Mouse (Mus musculus) kidney, postnatal 14 days (tissue): Measurements from ENCODE around the gene Cnot11.

Experiments used
- DNase-seq: peaks from one replicate; pipeline ENCODE4 v3.0.0; 2022; ENCODE audit warnings: mixed read lengths

Cnot11 gene

DNA sequence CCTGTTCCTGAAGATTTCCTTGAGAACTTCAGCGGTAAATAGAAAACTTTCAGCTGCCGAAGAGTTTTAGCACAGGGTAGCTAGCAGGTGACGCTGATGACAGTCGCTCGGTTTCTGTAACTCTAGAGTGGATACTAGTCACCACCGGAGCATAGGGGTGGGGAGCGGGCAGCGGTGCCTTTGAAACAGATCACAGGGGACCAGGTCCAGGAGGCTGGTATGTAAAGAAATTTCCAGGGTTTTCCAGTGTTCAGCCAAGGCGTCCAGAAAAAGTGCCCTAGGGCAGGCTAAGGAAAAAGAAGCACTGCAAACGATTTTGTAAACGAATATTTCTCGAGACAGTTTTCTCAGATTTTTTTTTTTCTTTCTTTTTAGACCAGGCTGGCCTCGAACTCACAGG, at the start of gene Cnot11:
Gene Cnot11 (plus strand): TSS at position 162 of the 400 bp plus-strand sequence.
- peak; percentile 15 for DNase-seq

DNA sequence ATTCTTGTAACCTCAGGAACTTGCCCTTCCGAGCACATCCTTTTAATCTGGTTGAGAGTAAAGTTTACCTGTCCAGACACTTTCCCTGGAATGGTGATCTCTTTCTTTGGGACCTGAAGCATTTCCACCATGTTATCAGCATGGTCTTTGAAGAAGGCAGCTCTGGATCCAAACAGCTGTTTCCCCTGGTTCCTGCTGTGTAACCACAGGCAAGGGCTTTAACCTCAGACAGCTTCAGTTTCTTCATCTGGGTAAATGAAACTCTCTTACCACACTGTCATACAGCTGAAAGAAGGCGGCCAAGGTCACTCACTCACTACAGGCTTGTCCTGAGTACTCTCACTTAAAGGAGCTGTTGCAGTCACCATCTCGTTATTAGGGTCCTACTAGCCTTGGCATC, 47.4 kb upstream of the Cnot11 start:
- no peak for DNase-seq

DNA sequence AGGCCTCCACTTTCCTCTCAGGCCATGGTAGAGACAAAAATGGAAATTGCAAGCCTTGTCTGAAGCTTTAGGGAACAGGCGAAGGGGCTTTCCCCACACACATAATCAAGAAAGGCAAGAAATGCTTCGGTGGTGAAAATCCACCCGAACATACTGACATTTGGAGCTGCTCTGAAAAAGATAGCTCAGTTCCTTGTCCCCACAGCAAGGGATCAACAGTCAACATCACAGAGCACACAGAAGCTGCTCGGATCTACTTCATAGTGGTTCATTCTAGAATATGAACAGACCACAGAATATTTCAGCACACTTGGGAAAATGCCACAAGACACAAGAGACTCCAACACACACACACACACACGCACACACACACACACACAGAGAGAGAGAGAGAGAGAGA, 41.6 kb upstream of the Cnot11 start:
- no peak for DNase-seq

DNA sequence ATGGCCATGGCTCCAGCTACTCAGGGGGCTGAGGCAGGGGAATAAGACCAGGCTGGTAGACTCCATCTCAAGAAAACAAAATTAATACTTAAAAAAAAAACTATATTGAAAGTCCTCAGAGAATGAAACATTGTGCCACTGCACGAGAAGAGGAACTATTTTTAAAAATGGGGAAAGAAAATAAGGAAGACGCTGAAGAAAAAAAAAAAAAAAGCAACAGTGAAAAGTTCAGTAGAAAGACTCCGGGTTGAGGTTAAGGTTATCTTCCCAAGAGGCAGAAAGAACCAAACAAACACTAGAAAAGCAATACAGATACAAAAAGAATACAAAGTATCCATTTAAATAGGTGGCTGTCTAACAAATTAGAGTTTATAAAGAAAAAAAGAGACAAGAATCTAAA, 41.1 kb upstream of the Cnot11 start:
- DNase-seq, result no peak

DNA sequence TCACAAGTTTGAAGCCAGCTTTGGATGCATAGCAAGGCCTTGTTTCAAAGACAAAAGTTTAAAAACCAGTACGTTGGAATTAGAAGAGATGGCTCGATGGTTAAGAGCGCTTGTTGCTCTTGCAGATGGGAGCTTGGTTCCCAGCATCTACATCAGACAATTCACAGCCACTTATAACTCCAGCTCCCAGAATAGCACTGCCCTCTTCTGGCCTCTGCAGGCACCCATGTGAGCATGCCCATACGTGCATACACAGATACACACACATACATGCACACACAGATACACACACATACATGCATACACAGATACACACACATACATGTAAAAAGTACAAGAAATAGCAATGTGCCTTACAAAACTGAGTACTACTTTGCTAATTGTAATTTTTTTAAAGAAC, 37.8 kb upstream of the Cnot11 start:
- no peak for DNase-seq

DNA sequence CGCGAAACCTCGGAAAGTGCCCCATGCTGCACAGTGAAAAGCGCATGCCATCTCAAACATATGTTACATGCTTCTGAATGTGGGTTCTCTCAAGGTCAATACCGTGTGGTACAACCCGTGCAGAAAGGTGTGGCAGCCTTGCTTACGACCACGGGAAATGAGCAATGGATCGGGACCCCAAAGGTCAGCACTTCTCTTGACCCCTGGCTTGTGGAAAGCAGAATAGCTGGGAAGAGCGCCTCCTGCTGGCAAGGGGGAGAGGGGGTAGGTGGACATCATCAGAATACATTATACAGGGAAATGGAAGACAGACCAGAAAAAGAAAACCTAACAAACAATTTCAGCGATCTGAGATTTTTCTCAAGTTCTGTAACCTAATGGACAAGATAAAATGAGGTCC, 37.0 kb upstream of the Cnot11 start:
- DNase-seq, result no peak

DNA sequence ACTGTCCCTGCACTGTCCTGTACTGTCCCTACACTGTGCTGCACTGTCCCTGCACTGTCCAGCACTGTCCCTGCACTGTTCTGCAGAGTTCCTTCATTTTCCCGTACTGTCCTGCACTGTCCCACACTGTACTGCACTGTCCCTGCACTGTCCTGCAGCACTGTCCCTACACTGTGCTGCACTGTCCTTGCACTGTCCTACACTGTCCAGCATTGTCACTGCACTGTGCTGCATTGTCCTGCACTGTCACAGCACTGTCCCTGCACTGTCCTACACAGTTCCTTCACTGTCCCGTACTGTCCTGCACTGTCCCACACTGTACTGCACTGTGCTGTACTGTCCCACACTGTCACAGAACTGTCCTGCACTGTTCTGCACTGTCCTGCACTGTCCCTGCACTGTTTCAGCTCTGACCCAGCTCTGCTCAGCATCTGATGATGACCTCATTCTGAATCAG, 35.3 kb upstream of the Cnot11 start:
- DNase-seq, result no peak

DNA sequence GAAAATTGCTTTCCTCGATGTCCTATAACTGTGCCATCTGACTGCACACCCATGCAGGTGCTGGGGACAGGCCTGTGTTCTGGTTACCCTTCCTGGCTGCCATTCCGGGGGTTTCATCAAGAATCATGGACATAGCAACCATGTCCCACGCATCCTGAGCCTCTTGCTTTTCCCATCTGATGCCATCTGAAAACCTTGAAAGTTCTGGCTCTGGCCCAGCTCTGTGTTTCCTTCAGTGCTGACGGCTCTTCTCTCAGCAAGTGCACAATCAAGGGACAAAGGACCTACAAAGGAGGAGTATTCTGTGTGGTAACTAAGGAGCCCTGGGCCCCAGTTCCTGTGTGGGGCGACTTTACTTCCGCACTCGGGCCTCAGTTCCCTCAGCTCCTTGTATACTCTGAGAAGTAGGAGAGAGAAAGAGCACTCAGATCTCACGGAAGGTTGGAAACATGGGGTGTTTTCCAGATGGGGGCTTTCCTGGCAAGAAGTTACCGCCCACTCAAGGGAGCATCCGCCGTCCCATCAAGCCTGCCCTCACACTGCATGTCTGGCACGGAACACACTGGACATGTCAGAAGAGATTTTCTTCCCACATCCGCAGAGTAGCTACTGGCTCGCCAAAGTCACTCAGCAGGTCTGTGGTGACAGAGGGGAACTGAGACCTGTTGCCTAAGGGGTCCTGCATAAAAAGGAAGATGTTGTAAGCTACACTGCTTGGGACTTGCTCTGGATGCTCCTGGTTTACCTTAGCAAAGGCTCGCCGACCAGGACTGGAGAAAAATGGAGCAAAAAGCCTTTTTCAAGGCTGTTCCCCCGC, 31.8 kb upstream of the Cnot11 start:
- no peak for DNase-seq

DNA sequence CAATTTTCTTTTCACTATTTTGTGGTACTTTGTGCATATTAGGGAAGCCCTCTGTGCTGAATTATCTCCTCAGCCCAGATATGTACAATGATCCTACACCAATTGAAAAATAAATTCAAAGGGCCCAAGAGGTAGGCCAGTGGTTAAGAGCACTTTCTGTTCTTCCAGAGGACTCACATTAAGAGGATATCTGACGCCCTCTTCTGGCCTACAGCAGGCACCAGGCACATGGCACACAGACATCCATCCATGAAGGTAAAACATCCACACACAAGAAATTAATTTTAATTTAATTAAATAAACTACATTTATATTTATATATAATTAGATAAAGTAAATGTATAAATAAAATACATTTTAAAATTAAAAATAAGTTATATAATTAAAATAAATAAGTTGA, 30.5 kb upstream of the Cnot11 start:
- DNase-seq, result peak; percentile 21

DNA sequence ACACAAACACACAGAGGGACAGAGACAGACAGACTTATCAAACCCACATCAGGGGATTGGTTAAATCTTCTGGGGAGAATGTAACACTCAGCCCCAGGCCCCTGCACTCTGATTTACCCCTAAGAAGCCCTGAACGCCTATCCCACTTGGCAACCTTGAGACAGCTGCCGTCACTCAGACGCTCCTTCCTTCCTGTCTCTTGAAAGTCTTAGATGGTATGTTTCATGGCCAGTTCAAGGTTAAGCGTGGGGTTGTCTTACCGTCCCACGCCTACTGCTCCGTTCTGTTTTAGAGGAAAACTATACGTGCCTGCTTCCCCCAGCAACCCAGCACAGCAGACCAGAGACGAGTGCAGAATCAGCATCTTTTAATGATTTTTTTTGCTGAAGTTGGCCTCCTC, 29.2 kb upstream of the Cnot11 start:
- no peak for DNase-seq

DNA sequence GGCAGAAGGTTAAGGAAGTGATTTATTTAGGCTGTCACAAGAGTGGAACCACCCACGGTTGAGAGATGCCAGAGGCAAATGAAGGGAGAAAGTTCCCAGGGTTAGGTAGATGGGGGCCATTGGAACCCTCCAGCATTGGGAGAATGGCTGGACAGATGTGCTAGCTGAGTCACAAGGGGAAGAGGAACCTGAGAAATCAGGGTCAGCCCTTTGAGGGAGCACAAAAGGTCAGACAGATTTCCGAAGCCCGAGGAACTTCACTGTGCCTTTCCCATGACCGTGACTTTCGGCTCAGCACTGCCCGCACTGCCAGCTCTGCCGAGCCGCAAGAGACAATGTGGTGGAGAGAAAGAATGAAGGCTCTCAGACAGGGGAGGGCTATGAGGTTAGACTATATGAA, 23.0 kb upstream of the Cnot11 start:
- DNase-seq, result no peak

DNA sequence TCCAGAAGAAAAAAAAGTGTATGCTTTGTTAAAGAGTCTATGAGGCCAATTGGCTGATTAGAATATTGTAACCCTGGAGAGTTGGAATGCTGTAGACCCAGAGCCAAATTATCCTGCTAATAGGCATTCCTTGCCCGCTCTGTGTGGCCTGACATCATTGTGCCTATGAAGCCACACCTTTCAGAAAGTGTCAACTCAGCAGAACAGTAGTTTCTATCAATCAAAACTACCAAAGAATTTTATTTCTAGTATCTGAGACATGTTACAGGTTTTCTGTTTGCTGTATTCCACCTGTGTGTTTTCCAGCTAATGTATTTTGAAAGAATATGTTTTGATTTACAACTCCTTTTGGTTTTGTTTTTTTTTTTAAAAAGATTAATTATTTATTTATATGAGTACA, 22.6 kb upstream of the Cnot11 start:
- DNase-seq, result no peak

DNA sequence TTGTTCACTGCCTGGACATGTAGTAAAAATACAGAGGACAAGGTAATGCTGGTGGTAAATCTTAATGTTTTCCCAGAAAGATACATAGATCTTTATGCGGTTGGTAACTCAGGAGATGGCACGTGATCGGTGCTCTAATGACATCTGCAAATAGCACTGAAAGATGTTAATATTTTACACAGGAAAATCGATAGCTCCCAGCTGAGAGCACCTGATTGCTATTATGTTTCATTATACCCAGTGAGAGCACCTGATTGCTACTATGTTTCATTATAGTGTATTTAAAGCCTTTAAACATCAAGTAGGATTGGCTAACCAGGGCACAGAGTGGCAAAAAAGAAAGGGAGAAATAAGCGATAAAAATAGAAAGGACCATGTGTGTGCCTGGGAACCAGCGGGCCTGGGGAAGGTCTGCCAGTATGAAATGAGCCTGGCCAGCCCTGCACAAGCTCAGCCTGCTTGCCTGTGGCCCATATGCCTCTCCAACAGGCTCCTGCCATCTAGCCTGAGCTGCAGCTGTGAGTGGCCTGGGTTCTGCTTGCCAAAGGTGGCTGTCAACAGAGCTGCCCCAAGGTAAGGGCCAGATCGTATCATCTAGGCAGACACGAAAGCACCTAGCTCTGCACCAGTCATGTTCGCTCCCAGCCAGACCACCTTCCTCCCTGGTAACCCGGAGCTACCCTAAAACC, 19.3 kb upstream of the Cnot11 start:
- DNase-seq, result no peak

DNA sequence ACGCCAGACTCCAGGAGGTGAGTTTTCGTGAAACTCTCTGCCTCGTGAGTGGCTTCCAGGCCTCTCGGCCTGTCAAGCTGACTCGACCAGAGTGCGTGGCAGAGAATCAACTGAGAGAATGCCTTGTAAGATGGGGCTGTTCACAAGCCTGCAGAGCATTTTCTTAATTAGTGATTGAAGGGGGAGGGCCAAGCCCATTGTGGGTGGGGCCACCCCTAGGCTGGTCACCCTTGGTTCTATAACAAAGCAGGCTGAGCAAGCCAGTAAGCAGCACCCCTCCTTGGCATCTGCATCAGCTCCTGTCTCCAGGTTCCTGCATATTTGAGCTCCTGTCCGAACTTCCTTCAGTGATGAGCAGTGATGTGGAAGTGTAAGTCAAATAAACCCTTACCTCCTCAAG, 13.5 kb upstream of the Cnot11 start:
- DNase-seq, result no peak

DNA sequence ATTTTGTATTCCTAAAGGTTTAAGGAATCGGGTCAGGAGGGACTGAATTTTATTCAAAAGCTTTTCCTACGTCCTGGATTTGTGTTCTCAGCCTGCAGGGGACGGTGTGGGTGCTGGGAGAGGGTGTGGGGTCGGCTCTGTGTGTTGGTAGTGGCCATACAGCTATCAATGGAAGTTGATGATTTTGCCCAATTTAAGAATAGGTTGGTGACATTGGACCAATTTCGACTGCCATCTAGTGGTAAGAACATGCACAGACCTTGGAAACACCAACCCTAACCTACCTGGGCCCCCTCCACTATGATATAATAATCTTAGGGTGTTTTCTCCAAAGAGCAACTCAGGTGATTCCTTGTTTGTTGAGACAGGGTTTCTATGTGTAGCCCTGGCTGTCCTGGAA, 12.3 kb upstream of the Cnot11 start:
- peak; percentile 51 for DNase-seq

DNA sequence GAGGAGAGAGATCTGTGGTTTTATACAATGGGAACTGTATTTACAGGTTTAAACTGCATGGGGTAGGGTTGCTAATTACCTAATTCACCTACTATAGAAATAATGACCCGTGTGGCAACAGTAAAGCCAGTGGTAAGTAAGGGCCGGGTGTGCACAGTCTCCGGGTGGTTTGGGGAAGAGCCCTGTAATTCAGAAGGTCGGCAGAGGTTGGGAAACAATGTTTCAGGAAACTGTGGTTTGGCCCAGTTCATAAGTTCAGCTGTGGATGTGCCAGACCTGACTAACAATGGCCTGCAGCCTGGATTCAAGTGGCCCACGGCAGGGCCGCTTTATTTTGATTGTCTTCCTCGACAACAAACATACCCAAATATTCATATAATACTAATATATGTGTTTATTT, 9.0 kb upstream of the Cnot11 start:
- no peak for DNase-seq

DNA sequence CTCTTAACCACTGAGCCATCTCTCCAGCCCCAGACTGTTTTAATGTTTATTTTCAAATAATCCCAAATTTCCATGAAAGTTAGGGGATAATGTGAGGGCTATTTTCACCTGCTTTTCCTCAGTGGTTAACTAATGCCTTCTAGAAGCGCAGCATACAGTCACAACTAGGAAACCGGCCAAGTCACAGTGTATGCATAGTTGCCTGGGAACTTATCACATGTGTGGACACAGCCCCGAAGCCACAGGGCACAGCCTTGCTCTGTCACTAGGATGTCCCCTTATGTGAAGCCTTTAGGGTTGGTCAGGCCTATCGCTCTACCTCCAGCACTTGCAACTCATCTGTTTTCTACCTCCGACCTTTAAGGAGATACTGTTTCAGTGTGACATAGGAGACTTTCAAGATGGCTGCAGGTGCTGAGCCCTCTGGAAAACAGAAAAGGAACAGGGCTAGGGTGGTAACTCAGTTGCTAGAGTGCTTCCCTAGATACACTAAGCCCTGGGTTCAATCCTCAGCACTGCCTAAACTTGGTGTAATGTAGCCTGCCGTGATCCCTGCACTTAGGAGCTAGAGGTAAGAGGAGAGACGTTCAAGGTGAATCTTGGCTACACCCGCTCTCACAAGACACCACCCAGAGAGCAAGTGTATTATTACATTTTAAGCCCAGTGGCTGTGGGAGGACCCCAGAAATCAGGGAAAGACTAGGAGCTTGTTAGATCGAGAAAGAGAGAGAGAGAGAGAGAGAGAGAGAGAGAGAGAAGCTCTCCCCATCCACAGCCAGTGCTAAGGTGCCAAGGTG, 8.2 kb upstream of the Cnot11 start:
- no peak for DNase-seq

DNA sequence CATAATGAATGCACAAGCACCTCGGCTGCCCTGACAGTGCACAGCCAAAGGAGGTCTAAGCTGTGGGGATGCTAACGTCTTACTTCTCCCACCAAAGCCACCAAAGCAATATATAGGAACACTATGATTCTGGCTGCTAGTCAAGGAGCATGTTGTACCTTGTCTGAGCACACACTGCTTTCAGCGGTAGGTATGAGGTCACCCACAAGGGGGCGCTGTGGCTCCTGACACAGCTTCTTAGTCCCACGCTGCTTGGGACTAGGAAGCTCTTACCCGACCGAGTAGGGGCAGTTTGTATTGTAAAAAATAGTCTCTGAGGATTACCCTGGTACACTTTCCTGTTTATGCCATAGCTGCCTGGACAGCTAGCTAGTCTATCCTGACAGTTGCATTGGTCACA, 7.4 kb upstream of the Cnot11 start:
- DNase-seq, result peak; percentile 77

DNA sequence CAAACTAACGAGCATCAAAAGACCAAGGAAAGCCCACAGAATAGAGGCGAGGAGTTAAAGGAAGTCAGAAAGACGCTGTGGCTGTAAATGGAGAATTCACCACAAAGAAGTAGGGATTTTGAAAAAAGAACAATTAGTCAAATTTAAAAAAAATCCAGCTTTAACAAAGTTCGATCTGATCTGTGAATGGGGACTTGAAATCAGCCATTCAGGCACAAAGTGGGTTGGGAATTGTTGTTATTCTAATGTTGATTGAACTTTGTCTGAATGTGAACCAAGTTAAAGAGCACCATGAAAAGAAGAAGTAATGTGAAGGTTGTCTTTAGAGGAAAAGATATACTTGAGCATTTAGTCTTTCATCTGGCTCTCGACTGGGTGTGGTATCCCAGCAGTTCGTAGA, 6.5 kb upstream of the Cnot11 start:
- DNase-seq, result no peak

DNA sequence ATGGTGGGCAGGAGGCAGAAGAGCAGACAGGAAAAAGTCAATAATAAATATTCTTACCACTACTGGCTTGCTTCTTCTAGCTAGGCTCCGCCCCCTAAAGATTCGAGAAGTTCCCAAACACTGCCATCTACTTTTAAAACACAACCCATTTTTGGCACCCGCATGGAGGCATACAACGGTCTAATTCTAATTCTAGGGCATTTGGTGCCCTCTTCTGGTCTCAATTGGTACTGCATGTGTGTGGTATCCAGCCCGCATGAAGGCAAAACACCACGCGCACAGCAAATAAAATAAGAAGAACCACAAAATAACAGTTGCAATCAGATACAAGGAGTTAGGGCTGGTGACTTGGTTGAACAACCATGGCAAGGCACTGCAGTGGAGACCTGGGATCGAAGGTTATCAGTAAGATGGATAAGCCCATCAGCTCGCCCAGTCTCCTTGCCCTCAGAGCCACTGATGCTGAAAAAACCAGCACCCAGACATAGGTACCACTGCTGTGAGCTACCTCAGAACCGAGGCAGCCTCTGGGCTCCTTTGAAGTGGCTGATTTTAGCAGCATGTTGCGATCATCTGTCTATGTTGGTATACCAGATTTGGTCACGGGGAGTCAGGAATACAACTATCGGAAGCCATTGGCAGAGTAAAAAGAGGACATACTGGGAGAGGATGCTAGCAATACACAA, 4.4 kb upstream of the Cnot11 start:
- DNase-seq, result peak; percentile 83

DNA sequence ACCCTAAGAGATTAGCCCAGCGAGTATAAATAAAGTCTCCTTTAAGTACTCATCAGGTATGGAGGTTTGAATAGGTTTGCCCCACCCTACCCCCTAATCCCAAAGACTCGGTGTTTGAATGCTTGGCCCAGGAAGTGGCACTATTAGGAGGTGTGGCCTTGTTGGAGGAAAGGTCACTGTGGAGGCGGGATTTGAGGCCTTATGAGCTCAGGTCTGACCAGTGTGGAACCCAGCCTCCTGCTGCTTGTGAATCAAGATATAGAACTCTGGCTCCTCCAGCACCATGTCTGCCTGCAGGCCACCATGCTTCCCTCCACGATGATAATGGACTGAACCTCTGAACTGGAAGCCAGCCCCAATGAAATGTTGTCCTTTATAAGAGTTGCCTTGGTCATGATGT, 3.8 kb upstream of the Cnot11 start:
- DNase-seq, result no peak

DNA sequence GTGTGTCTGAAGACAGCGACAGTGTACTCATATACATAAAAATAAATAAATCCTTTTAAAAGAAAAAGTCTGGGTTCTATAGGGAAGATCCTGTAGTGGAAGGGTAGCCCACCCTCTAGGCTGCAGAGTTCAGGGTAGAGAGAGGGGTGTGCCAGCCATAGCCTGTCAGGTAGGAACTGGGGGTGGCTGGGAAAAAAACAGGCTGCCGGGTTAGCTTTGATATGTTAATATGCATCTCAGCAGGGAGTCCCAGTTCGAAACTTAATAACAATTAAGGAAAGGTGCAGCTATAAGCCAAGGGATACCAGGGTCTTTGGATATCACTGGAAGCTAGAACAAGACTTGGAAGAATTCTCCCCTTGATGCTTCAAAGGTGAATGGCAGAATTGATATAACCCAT, 875 bp upstream of the Cnot11 start:
- no peak for DNase-seq
